Mouse (Mus musculus) cortical plate, adult 2 months (tissue): ENCODE results near the gene Cacna2d1.

Experiments used
- CTCF ChIP-seq: fragments of 200-500 bp; IDR thresholded peaks from 2 replicates; pipeline ENCODE4 v1.5.1; 2011; ENCODE audit warnings: mild to moderate bottlenecking, control low read depth, low read length; ENCODE audit not compliant: insufficient read depth; ENCODE audit errors: extremely low read depth
- POLR2A ChIP-seq: fragments of 200-500 bp; IDR thresholded peaks from 2 replicates; pipeline ENCODE4 v1.6.1; 2011; ENCODE audit warnings: mild to moderate bottlenecking, low read length, control low read depth; ENCODE audit not compliant: insufficient read depth; ENCODE audit errors: extremely low read depth

- TF ChIP-seq CTCF (no peak), POLR2A (no peak)
These were observed 232.4 kb downstream of the Cacna2d1 start for GRCm38 (mm10) chr5:16166868-16167267.
